Mouse (Mus musculus): Measurements from ENCODE around the gene Tspan3. TPM values are rescaled to one million over a fixed set of nuclear protein-coding genes. Genes with fewer than 3 reads are reported as not detected.

Gene Tspan3
- polyA plus RNA-seq, 1 experiment from 2014 or later = 397 TPM

- H3K36me3 ChIP-seq = no peaks in the 10 kb centered on the region
- ATAC-seq (ENCODE audit: insufficient number of reproducible peaks, low FRiP score) = no peak
- WGBS = 73% methylated on average over 5 of the region's 5 CpGs
Observed at GRCm38 (mm10) chr9:56086524-56086923, 78.8 kb downstream of the Tspan3 start.

More at GRCm38 (mm10) chr9:56086524-56086923, 78.8 kb downstream of the Tspan3 start:
- H3K9ac ChIP-seq = no peak overlapping the region
- H3K4me1 ChIP-seq (replicated peaks) = peaks cover 20% of the 10 kb centered on the region
- no peak overlapping the region for H3K27ac ChIP-seq (ENCODE audit: poor library complexity, severe bottlenecking)
- H3K27me3 ChIP-seq (replicated peaks) = no peaks in the 10 kb centered on the region
- no peak overlapping the region for H3K4me3 ChIP-seq
- no peaks in the 10 kb centered on the region for H3K9me3 ChIP-seq (replicated peaks)
- no peak overlapping the region for H3K4me2 ChIP-seq

Other genes with a start within 250 kb of the Tspan3 start
- gene Scaper, start 227.4 kb downstream of the Tspan3 start, polyA plus RNA-seq (2016; fragmentation: Nextera tagmentation; extraction: Ambion mirVana) = 7.7 and 8.7 TPM in 2 replicates
- gene 4930563M21Rik, start 154.9 kb downstream of the Tspan3 start, polyA plus RNA-seq (2016; fragmentation: Nextera tagmentation; extraction: Ambion mirVana) = not detected in 2 replicates
- gene Rcn2, start 123.6 kb downstream of the Tspan3 start, polyA plus RNA-seq (2016; fragmentation: Nextera tagmentation; extraction: Ambion mirVana) = 178 and 180 TPM in 2 replicates
- gene Pstpip1, start 75.5 kb downstream of the Tspan3 start, polyA plus RNA-seq (2016; fragmentation: Nextera tagmentation; extraction: Ambion mirVana) = 0.60 and 0.81 TPM in 2 replicates

Measured in heart, embryonic 12.5 days (tissue).